Mouse (Mus musculus): Measurements from ENCODE around the gene Tert.

- TF ChIP-seq CTCF (IDR thresholded peaks at IDR 0.05; ENCODE audit: low read depth) (peak; percentile 80), EP300 (optimal IDR thresholded peaks at IDR 0.05) (no peak)
These were observed 65.6 kb downstream of the Tert start for GRCm38 (mm10) chr13:73692249-73692868.
